Mouse (Mus musculus): Measurements from ENCODE around the gene Erich3. TPM values are rescaled to one million over a fixed set of nuclear protein-coding genes. Genes with fewer than 3 reads are reported as not detected.

Erich3 gene
- polyA plus RNA-seq, 2 experiments = 0.01 TPM; not detected in 1

GRCm38 (mm10) chr3:154633091-154633490 is 30.6 kb upstream of the Erich3 start:
- Histone ChIP-seq H3K27ac (no peak overlapping the region), H3K9me3 (ENCODE audit: control insufficient read depth, low read length) (no peaks in the 10 kb centered on the region), H3K36me3 (replicated peaks; ENCODE audit: control insufficient read depth, insufficient read depth, low read depth) (no peaks in the 10 kb centered on the region), H3K9ac (replicated peaks) (no peak overlapping the region), H3K4me1 (replicated peaks; ENCODE audit: control insufficient read depth in 2 of 2, insufficient read depth in 2 of 2, low read length in 1 of 2) (peaks cover 0 to 4% of the 10 kb centered on the region in 2 experiments; a peak in 2 of 4 replicates), H3K4me2 (ENCODE audit: low read depth) (no peak overlapping the region), H3K4me3 (ENCODE audit: insufficient read depth in 1 of 2, low read depth in 2 of 2, low read length in 2 of 2) (no peak overlapping the region), H3K27me3 (ENCODE audit: control insufficient read depth, insufficient read depth, low read length) (no peaks in the 10 kb centered on the region)
- WGBS (ENCODE audit: insufficient replicate concordance) = 77% methylated on average over 5 of the region's 5 CpGs
- DNase-seq (ENCODE audit: low read depth in 3 of 3, low spot score in 3 of 3) = no peak
- ATAC-seq (ENCODE audit: insufficient read depth) = no peak
- TF ChIP-seq EP300 (IDR thresholded peaks at IDR 0.05; ENCODE audit: low read depth) (no peak), CTCF (IDR thresholded peaks at IDR 0.05; ENCODE audit: low read depth) (no peak)

- H3K4me1 ChIP-seq (replicated peaks; ENCODE audit: control insufficient read depth in 2 of 2, insufficient read depth in 2 of 2, low read length in 1 of 2) = no peaks in the 10 kb centered on the region
- H3K9me3 ChIP-seq (ENCODE audit: control insufficient read depth, low read length) = no peaks in the 10 kb centered on the region
- 44% methylated on average over 29 of the region's 29 CpGs for WGBS (ENCODE audit: insufficient replicate concordance)
- no peaks in the 10 kb centered on the region for H3K36me3 ChIP-seq (replicated peaks; ENCODE audit: control insufficient read depth, insufficient read depth, low read depth)
- TF ChIP-seq EP300 (IDR thresholded peaks at IDR 0.05; ENCODE audit: low read depth) = no peak
- TF ChIP-seq CTCF (IDR thresholded peaks at IDR 0.05; ENCODE audit: low read depth) = peak; percentile 29; the same call in 1 of the 2 replicates
- ATAC-seq (ENCODE audit: insufficient read depth) (no peak), DNase-seq (ENCODE audit: low read depth in 3 of 3, low spot score in 3 of 3) (peak in 1 of 3 experiments; percentile 3)
- H3K27me3 ChIP-seq (ENCODE audit: control insufficient read depth, insufficient read depth, low read length) = no peaks in the 10 kb centered on the region; the same call in 1 of the 2 replicates
- no peak overlapping the region for H3K4me3 ChIP-seq (ENCODE audit: insufficient read depth in 1 of 2, low read depth in 2 of 2, low read length in 2 of 2)
- H3K9ac ChIP-seq (replicated peaks) = no peak overlapping the region
- H3K4me2 ChIP-seq (ENCODE audit: low read depth) = no peak overlapping the region
- no peak overlapping the region for H3K27ac ChIP-seq
These were observed 16.8 kb upstream of the Erich3 start for GRCm38 (mm10) chr3:154646638-154647442.

DNA sequence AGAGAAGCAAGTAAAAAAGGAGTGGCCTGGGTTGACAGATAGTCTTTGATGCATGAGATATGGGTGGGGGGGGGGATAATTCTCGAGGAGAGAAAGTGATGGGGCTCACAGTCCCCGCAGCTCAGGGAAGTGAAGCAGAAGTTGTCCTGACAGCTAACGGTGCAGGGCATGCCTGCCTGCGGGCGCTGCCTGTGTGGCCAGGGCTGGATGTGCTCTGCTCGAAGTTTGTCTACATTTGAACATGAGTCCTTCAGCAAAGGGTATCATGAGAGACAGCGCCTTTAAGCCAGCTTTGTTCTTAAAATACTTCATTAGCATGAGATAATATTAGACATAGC is 16.2 kb upstream of the Erich3 start:
- TF ChIP-seq EP300 (IDR thresholded peaks at IDR 0.05; ENCODE audit: low read depth) = no peak
- no peak for TF ChIP-seq CTCF (IDR thresholded peaks at IDR 0.05; ENCODE audit: low read depth)
- Histone ChIP-seq H3K36me3 (replicated peaks; ENCODE audit: control insufficient read depth, insufficient read depth, low read depth) (no peaks in the 10 kb centered on the region), H3K27ac (no peak overlapping the region), H3K27me3 (ENCODE audit: control insufficient read depth, insufficient read depth, low read length) (no peaks in the 10 kb centered on the region; the same call in 1 of the 2 replicates), H3K4me2 (ENCODE audit: low read depth) (no peak overlapping the region), H3K4me1 (replicated peaks; ENCODE audit: control insufficient read depth in 2 of 2, insufficient read depth in 2 of 2, low read length in 1 of 2) (no peaks in the 10 kb centered on the region), H3K9me3 (ENCODE audit: control insufficient read depth, low read length) (no peaks in the 10 kb centered on the region), H3K4me3 (ENCODE audit: insufficient read depth in 1 of 2, low read depth in 2 of 2, low read length in 2 of 2) (no peak overlapping the region), H3K9ac (replicated peaks) (no peak overlapping the region)
- DNase-seq (ENCODE audit: low read depth in 3 of 3, low spot score in 3 of 3) = no peak
- ATAC-seq (ENCODE audit: insufficient read depth) = no peak
- 45% methylated on average over 7 of the region's 7 CpGs for WGBS (ENCODE audit: insufficient replicate concordance)

DNA sequence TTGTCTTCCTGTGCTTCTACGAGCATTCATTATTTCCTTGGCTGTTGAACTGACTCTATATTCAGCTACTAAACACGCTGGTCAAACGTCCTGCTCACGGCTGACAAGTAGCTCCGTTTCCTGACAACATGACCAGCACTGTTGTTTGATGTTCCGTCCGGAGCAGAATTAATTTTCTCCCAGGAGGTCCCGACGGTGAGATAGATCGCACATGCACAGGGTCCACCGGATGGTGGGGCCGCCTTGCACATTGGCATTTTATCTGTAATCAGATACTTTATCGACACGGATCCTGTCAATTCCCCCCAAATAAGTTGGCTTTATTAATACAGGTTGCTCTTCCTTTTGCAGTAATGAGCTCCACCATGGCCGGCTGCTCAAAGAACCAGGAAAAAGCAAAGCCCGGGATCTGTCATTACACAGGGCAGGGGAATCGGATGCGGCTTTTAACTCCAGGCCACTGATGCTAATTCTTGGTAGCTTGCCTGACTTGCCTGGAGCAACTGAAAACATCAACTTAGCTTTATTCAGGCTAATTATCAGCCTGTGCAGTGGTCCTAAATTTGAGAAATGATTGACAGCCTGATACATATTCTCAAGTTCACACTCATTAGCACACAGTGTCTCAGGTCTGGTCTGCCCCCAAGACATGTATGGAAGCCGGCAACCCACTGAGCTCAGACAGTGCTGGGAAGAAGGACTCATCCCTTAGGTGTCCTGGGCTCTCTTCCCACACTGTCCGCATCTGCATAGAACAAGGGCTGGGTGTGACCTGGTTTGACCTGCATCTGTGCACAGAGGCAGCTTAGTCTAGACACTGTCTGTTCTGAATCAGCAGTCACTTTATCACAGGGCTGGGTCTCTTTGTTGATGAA is 14.0 kb upstream of the Erich3 start:
- Histone ChIP-seq H3K9me3 (ENCODE audit: control insufficient read depth, low read length) (no peaks in the 10 kb centered on the region), H3K9ac (replicated peaks) (no peak overlapping the region), H3K27ac (no peak overlapping the region), H3K36me3 (replicated peaks; ENCODE audit: control insufficient read depth, insufficient read depth, low read depth) (no peaks in the 10 kb centered on the region), H3K4me2 (ENCODE audit: low read depth) (no peak overlapping the region), H3K4me3 (ENCODE audit: insufficient read depth in 1 of 2, low read depth in 2 of 2, low read length in 2 of 2) (no peak overlapping the region), H3K4me1 (replicated peaks; ENCODE audit: control insufficient read depth in 2 of 2, insufficient read depth in 2 of 2, low read length in 1 of 2) (no peaks in the 10 kb centered on the region), H3K27me3 (ENCODE audit: control insufficient read depth, insufficient read depth, low read length) (no peaks in the 10 kb centered on the region; the same call in 1 of the 2 replicates)
- no peak for TF ChIP-seq EP300 (IDR thresholded peaks at IDR 0.05; ENCODE audit: low read depth)
- TF ChIP-seq CTCF (IDR thresholded peaks at IDR 0.05; ENCODE audit: low read depth) = no peak
- DNase-seq (ENCODE audit: low read depth in 3 of 3, low spot score in 3 of 3) (no peak), ATAC-seq (ENCODE audit: insufficient read depth) (no peak)
- 65% methylated on average over 20 of the region's 20 CpGs for WGBS (ENCODE audit: insufficient replicate concordance)

All from liver, embryonic 14.5 days (tissue).